Mouse (Mus musculus): ENCODE measurements at regions not wholly inside any gene's neighbourhood (a gene's known extent, or its start where the extent isn't known, plus 50 kb on each side); places are given as distances from the start of the nearest gene placed in this dataset.

DNA sequence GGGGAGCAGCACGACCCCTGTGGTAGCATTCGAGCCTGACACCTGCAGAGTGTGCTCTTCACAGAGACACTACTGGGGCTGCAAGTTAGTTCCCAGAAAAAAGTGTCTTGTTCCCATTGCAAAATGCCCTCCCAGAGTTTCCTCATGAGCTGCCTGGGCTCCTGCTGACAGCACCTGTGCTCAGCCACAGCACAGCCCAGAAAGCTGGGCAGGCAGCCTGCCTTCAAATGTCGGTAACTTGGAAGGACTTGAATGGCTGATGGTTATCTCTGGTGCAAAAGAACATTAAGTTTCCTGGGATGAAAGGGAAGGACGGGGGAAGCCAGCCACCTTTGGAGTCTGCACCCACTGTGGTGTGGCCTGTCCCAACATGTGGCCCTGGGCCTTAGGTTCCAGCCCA is 126.2 kb downstream of the Bmp7 start:
- TF ChIP-seq CTCF (IDR thresholded peaks at IDR 0.05; ENCODE audit: low read depth) (no peak), EP300 (IDR thresholded peaks at IDR 0.05; ENCODE audit: low read depth) (no peak)

All from liver, postnatal 0 days (tissue).